Mouse (Mus musculus): ENCODE results near the gene Fkbp11. TPM values are rescaled to one million over a fixed set of nuclear protein-coding genes. Genes with fewer than 3 reads are reported as not detected.

Gene Fkbp11
- polyA plus RNA-seq, 1 experiment from 2014 or later, result 16.4 TPM

DNA sequence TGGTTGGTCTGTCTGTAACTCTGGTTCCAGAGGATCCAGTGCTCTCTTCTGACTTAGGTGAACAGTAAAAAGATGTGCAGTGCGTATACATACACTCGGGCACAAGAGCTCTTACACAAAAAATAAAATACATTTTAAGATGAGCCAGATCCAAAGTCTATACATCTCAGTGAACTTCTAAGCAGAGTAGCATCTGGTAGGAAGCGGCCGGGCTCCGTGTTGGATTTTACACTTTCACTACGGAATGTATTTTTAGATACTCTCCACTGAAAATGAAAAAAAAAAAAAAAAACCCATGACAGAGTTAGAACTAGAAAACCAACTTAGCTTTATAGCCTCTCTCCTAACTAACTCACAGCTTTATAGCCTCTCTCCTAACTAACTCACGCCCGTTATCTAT lies 47.3 kb downstream of the Fkbp11 start:
- WGBS, result 93% methylated on average over 8 of the region's 8 CpGs
- H3K4me1 ChIP-seq, result peaks cover 27% of the 10 kb centered on the region
- H3K4me3 ChIP-seq, result no peak overlapping the region
- peaks cover 31% of the 10 kb centered on the region for H3K27me3 ChIP-seq (ENCODE audit: low read depth, poor library complexity, severe bottlenecking)
- no peak for DNase-seq (ENCODE audit: low spot score)
- no peaks in the 10 kb centered on the region for H3K9me3 ChIP-seq (replicated peaks)
- no peaks in the 10 kb centered on the region for H3K36me3 ChIP-seq
- H3K27ac ChIP-seq (replicated peaks), result no peak overlapping the region

DNA sequence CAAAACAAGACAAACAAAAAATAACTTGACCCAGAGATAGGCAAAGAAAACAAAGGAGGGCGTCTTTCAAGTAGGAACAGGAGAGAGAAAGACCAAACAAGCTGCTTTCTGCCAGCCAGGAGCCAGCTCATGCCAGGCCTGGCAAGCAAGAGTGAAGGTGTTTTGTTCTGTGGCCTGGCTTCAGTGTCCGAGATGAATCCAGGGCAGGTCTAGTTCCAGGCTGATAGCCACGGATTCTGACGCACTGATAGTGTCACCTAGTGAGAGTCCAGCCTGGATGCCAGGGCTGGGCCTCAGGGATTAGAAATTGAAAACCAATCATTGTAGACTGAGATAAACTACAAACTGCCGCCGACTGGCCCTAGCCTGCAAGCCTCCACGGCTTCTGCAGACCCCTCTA lies 50.0 kb downstream of the Fkbp11 start:
- peak overlapping the region; percentile 78 for H3K27ac ChIP-seq (replicated peaks)

DNA sequence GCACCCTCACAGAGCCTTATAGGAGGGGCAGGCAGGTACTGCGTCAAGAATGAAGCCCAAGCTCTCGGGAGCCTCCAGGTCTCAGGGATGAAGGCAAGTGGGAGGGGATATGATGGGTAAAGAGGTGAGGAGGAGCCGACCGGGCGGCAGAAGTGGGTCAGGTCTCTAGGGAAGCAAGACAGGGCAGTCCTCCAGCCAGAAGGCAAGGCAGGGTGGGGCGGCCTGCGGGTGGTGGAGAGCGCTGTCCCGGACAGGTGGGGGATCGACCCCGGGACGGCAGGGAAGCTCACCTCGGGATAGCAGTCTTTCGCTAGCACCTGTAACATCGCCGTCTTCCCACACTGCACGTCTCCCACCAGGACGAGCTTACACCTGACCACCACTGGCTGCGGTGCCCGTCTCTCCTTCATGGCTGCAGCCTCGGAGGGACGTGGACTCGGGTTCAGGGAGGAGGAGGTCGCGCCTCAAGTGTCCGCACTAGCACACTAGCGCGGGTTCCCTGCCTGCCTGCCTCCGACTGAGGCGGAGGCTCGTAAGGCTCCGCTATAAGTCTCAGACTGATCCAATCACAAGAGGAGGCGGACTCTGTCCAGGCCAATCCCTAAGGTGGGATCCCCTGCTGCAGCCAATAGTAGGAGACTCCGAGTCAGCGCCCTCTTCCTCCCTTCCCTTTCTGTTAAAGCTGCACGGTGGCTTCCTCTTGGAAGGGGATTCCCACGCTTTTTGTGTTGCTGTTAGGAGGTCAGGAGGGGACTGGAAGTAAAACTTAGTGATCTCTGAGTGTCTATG lies 50.9 kb downstream of the Fkbp11 start, which contains the start of gene Rnd1:
Gene Rnd1, minus strand, starts transcription at position 522 of the 789 bp plus-strand sequence.
- DNase-seq (ENCODE audit: low spot score), result peak; percentile 88
- Histone ChIP-seq H3K4me3 (peak within 1 kb of the TSS; percentile 72), H3K4me1 (peaks cover 48% of the 10 kb centered on the region), H3K27ac (replicated peaks) (peak within 1 kb of the TSS; percentile 78), H3K36me3 (peaks cover 16% of the 10 kb centered on the region), H3K9me3 (replicated peaks) (no peaks in the 10 kb centered on the region), H3K27me3 (ENCODE audit: low read depth, poor library complexity, severe bottlenecking) (peaks cover 53% of the 10 kb centered on the region)
- under 1% methylated on average over 37 of the region's 37 CpGs for WGBS

More for the DNA sequence above, 50.0 kb downstream of the Fkbp11 start:
- peaks cover 8% of the 10 kb centered on the region for H3K36me3 ChIP-seq
- H3K4me1 ChIP-seq, result peaks cover 48% of the 10 kb centered on the region
- H3K4me3 ChIP-seq, result peak overlapping the region; percentile 72
- H3K27me3 ChIP-seq (ENCODE audit: low read depth, poor library complexity, severe bottlenecking), result peaks cover 53% of the 10 kb centered on the region
- WGBS, result 70% methylated on average over 7 of the region's 7 CpGs
- no peaks in the 10 kb centered on the region for H3K9me3 ChIP-seq (replicated peaks)
- DNase-seq (ENCODE audit: low spot score), result no peak

DNA sequence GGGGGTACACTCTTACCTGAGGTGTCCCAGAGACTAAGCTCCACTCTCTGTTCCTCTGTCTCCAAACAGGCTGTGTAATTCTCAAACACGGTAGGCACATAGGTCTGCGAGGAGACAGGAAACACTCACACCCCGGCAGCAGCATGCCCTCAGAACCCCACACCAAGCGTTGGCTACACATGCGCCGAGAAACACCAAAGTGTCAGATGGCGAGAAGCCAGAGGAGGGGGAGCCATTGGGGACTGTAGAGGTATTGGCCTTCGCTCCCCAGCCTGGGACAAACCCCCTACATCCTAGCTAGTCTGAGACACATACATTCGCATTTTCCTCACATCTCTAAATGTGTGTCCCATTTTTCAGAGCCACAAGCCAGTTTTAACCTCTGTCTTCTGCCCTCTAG lies 51.5 kb downstream of the Fkbp11 start:
- H3K36me3 ChIP-seq, result peaks cover 19% of the 10 kb centered on the region
- peaks cover 53% of the 10 kb centered on the region for H3K27me3 ChIP-seq (ENCODE audit: low read depth, poor library complexity, severe bottlenecking)
- peak overlapping the region; percentile 72 for H3K4me3 ChIP-seq
- no peaks in the 10 kb centered on the region for H3K9me3 ChIP-seq (replicated peaks)
- 3% methylated on average over 9 of the region's 9 CpGs for WGBS
- DNase-seq (ENCODE audit: low spot score), result no peak
- peak overlapping the region; percentile 78 for H3K27ac ChIP-seq (replicated peaks)
- H3K4me1 ChIP-seq, result peaks cover 48% of the 10 kb centered on the region

DNA sequence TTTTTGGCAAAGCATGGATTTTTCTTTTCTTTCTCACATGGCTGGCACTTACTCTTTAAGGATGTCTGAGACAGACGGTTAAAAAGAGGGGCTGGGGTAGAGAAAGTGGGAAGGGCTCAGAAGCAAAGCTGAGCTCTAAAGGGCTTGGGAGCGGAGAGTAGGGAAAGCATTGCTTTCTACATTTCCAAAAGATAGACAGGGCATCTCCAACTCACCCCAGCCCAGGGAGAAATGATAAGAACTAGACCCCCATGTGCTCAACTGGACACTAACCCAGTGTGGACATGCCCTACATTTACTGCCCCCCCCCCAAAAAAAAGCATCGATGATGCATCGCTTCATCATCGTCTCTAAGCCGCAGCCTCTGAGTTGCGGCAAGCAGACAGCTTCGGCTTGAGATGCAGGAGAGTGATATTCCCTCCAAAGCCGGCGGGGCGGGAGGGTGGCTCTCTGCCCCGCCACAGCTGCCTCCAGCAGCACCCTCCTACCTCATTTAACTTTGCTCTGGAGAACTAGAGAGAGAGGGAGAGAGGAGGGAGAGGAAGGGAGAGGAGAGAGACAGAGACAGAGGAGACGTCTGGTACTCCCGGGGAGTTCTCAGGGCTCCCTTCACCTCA lies 52.3 kb downstream of the Fkbp11 start:
- H3K4me3 ChIP-seq, result peak overlapping the region; percentile 72
- H3K27ac ChIP-seq (replicated peaks), result peak overlapping the region; percentile 78
- WGBS, result 7% methylated on average over 14 of the region's 14 CpGs
- H3K27me3 ChIP-seq (ENCODE audit: low read depth, poor library complexity, severe bottlenecking), result peaks cover 53% of the 10 kb centered on the region
- H3K4me1 ChIP-seq, result peaks cover 48% of the 10 kb centered on the region
- no peaks in the 10 kb centered on the region for H3K9me3 ChIP-seq (replicated peaks)
- peaks cover 24% of the 10 kb centered on the region for H3K36me3 ChIP-seq
- DNase-seq (ENCODE audit: low spot score), result no peak

- no peak for DNase-seq (ENCODE audit: low spot score)
- Histone ChIP-seq H3K4me1 (peaks cover 48% of the 10 kb centered on the region), H3K27me3 (ENCODE audit: low read depth, poor library complexity, severe bottlenecking) (peaks cover 53% of the 10 kb centered on the region), H3K9me3 (replicated peaks) (no peaks in the 10 kb centered on the region), H3K27ac (replicated peaks) (peak overlapping the region; percentile 78), H3K36me3 (peaks cover 31% of the 10 kb centered on the region), H3K4me3 (peak overlapping the region; percentile 72)
- WGBS, result 29% methylated on average over 11 of the region's 11 CpGs
These were observed 52.9 kb downstream of the Fkbp11 start for GRCm38 (mm10) chr15:98674994-98675545.

Other genes starting within 250 kb of the Fkbp11 start
- gene Lalba, start 245.5 kb downstream of the Fkbp11 start, polyA plus RNA-seq (2016; fragmentation: Nextera tagmentation; extraction: Ambion mirVana), result 0.47 TPM in 1 of 2 replicates, not detected in the other
- gene Olfr279, start 235.8 kb downstream of the Fkbp11 start, polyA plus RNA-seq (2016; fragmentation: Nextera tagmentation; extraction: Ambion mirVana), result not detected in 2 replicates
- 139 and 150 TPM in 2 replicates for gene Kansl2, start 193.9 kb downstream of the Fkbp11 start, polyA plus RNA-seq (2016; fragmentation: Nextera tagmentation; extraction: Ambion mirVana)
- 59.0 and 61.3 TPM in 2 replicates for gene Ccnt1, start 157.3 kb downstream of the Fkbp11 start, polyA plus RNA-seq (2016; fragmentation: Nextera tagmentation; extraction: Ambion mirVana)
- 0.43 TPM in 1 of 2 replicates, not detected in the other for gene 4930415O20Rik, start 157.2 kb downstream of the Fkbp11 start, polyA plus RNA-seq (2016; fragmentation: Nextera tagmentation; extraction: Ambion mirVana)
- 11.8 and 12.1 TPM in 2 replicates for gene Adcy6, start 118.1 kb downstream of the Fkbp11 start, polyA plus RNA-seq (2016; fragmentation: Nextera tagmentation; extraction: Ambion mirVana)
- 36.1 and 50.9 TPM in 2 replicates for gene Cacnb3, start 97.4 kb downstream of the Fkbp11 start, polyA plus RNA-seq (2016; fragmentation: Nextera tagmentation; extraction: Ambion mirVana)
- gene Ddx23, start 65.3 kb downstream of the Fkbp11 start, polyA plus RNA-seq (2016; fragmentation: Nextera tagmentation; extraction: Ambion mirVana), result 27.2 and 30.8 TPM in 2 replicates
- 7.1 and 9.8 TPM in 2 replicates for gene Rnd1, start 50.7 kb downstream of the Fkbp11 start, polyA plus RNA-seq (2016; fragmentation: Nextera tagmentation; extraction: Ambion mirVana)
- 1.3 and 1.5 TPM in 2 replicates for gene Ccdc65, start 20.0 kb downstream of the Fkbp11 start, polyA plus RNA-seq (2016; fragmentation: Nextera tagmentation; extraction: Ambion mirVana)
- 41.2 and 43.2 TPM in 2 replicates for gene Arf3, start 35.0 kb upstream of the Fkbp11 start, polyA plus RNA-seq (2016; fragmentation: Nextera tagmentation; extraction: Ambion mirVana)
- gene Wnt10b, start 50.0 kb upstream of the Fkbp11 start, polyA plus RNA-seq (2016; fragmentation: Nextera tagmentation; extraction: Ambion mirVana), result 0.14 and 0.24 TPM in 2 replicates
- 22.0 and 24.0 TPM in 2 replicates for gene Wnt1, start 61.7 kb upstream of the Fkbp11 start, polyA plus RNA-seq (2016; fragmentation: Nextera tagmentation; extraction: Ambion mirVana)
- gene Ddn, start 81.3 kb upstream of the Fkbp11 start, polyA plus RNA-seq (2016; fragmentation: Nextera tagmentation; extraction: Ambion mirVana), result 0.54 and 0.82 TPM in 2 replicates
- 90.4 and 94.9 TPM in 2 replicates for gene Prkag1, start 103.3 kb upstream of the Fkbp11 start, polyA plus RNA-seq (2016; fragmentation: Nextera tagmentation; extraction: Ambion mirVana)
- 9.1 and 10.1 TPM in 2 replicates for gene Kmt2d, start 143.0 kb upstream of the Fkbp11 start, polyA plus RNA-seq (2016; fragmentation: Nextera tagmentation; extraction: Ambion mirVana)
- 19.3 and 23.9 TPM in 2 replicates for gene Rhebl1, start 166.3 kb upstream of the Fkbp11 start, polyA plus RNA-seq (2016; fragmentation: Nextera tagmentation; extraction: Ambion mirVana)
- gene Dhh, start 170.3 kb upstream of the Fkbp11 start, polyA plus RNA-seq (2016; fragmentation: Nextera tagmentation; extraction: Ambion mirVana), result 0.27 and 0.58 TPM in 2 replicates
- gene Lmbr1l, start 190.0 kb upstream of the Fkbp11 start, polyA plus RNA-seq (2016; fragmentation: Nextera tagmentation; extraction: Ambion mirVana), result 24.7 and 28.6 TPM in 2 replicates
- gene Tuba1b, start 206.4 kb upstream of the Fkbp11 start, polyA plus RNA-seq (2016; fragmentation: Nextera tagmentation; extraction: Ambion mirVana), result 2,448 and 2,588 TPM in 2 replicates
- gene Gm49450, start 225.4 kb upstream of the Fkbp11 start, polyA plus RNA-seq (2016; fragmentation: Nextera tagmentation; extraction: Ambion mirVana), result not detected in 2 replicates
- 4,467 and 6,520 TPM in 2 replicates for gene Tuba1a, start 225.5 kb upstream of the Fkbp11 start, polyA plus RNA-seq (2016; fragmentation: Nextera tagmentation; extraction: Ambion mirVana)

Data from midbrain, embryonic 10.5 days (tissue).